Mouse (Mus musculus) cerebellum, adult 8-10 months (tissue): ENCODE measurements around the gene Rtn3.

Experiments
- DNase-seq: peaks from one replicate; pipeline ENCODE4 v3.0.0; 2022

Rtn3 gene

DNA sequence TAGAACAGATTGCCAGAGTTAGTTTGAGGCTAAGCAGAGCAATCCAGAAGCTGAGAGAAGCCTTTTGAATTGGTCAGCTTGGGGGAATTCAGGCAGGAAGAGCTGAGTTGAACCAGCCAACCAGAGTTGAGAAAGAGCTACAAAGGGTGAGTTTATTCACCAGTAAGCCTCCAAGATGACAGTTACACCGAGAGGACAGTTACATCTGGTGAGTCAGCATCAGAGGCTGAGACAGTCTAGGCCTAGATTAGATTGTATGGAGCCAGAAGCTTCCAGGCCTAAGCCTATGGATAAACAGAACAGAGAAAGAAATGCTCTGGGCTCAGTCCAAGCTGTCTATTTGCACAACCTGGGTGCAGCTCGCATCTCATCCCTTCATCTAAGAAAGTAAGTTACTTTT lies 105.4 kb downstream of the Rtn3 start:
- DNase-seq = no peak
